In genomic region chr12:31949759-31950658, GRCm38 (mm10) we compare ENCODE assay signal across 8 mouse cellular contexts. TPM values are rescaled to one million over a fixed set of nuclear protein-coding genes. Genes with fewer than 3 reads are reported as not detected.
DNase-seq lines count a peak whose midpoint lies in the region; ATAC-seq and TF ChIP-seq lines count a peak whose summit lies in the region.

TSS of gene Hbp1 (minus strand) at chr12:31950535.

- H3K4me3 ChIP-seq in forebrain, embryonic 10.5 days = peak within 1 kb of the TSS; percentile 93
- peak within 1 kb of the TSS; percentile 97 for H3K4me3 ChIP-seq in heart, embryonic 15.5 days
- peak within 1 kb of the TSS; percentile 73 to 79 for H3K4me3 ChIP-seq in liver, embryonic 14.5 days (ENCODE audit: insufficient read depth in 1 of 2, low read depth in 2 of 2, low read length in 2 of 2)
- peak within 1 kb of the TSS; percentile 91 for H3K4me3 ChIP-seq in neural tube, embryonic 11.5 days (ENCODE audit: low read depth, low read length)
- H3K4me3 ChIP-seq in stomach, postnatal 0 days (ENCODE audit: low read depth, low read length) = peak within 1 kb of the TSS; percentile 93

- H3K36me3 ChIP-seq in forebrain, embryonic 10.5 days (replicated peaks) = peaks cover 5% of the 10 kb centered on the region
- H3K36me3 ChIP-seq in heart, embryonic 15.5 days = no peaks in the 10 kb centered on the region
- no peaks in the 10 kb centered on the region for H3K36me3 ChIP-seq in liver, embryonic 14.5 days (replicated peaks; ENCODE audit: control insufficient read depth, insufficient read depth, low read depth)
- no peaks in the 10 kb centered on the region for H3K36me3 ChIP-seq in neural tube, embryonic 11.5 days (ENCODE audit: control insufficient read depth, insufficient read depth, low read length)
- H3K36me3 ChIP-seq in stomach, postnatal 0 days (ENCODE audit: control insufficient read depth, insufficient read depth, low read length) = no peaks in the 10 kb centered on the region

- no peaks in the 10 kb centered on the region for H3K27me3 ChIP-seq in forebrain, embryonic 10.5 days (ENCODE audit: poor library complexity, severe bottlenecking)
- H3K27me3 ChIP-seq in heart, embryonic 15.5 days = no peaks in the 10 kb centered on the region
- H3K27me3 ChIP-seq in liver, embryonic 14.5 days (ENCODE audit: control insufficient read depth, insufficient read depth, low read length) = no peaks in the 10 kb centered on the region
- no peaks in the 10 kb centered on the region for H3K27me3 ChIP-seq in neural tube, embryonic 11.5 days (ENCODE audit: control insufficient read depth, insufficient read depth, low read length)
- no peaks in the 10 kb centered on the region for H3K27me3 ChIP-seq in stomach, postnatal 0 days (ENCODE audit: control insufficient read depth, insufficient read depth, low read length)

- under 1% methylated on average over 65 of the region's 71 CpGs for WGBS in forebrain, embryonic 10.5 days
- WGBS in heart, embryonic 15.5 days = 1% methylated on average over 60 of the region's 71 CpGs
- under 1% methylated on average over 60 of the region's 71 CpGs for WGBS in liver, embryonic 14.5 days (ENCODE audit: insufficient replicate concordance)
- under 1% methylated on average over 45 of the region's 71 CpGs for WGBS in neural tube, embryonic 11.5 days
- under 1% methylated on average over 52 of the region's 71 CpGs for WGBS in stomach, postnatal 0 days

- H3K27ac ChIP-seq in forebrain, embryonic 10.5 days = peak within 1 kb of the TSS; percentile 100
- H3K27ac ChIP-seq in heart, embryonic 15.5 days = peak within 1 kb of the TSS; percentile 99
- peak within 1 kb of the TSS; percentile 92 for H3K27ac ChIP-seq in liver, embryonic 14.5 days
- peak within 1 kb of the TSS; percentile 99 for H3K27ac ChIP-seq in neural tube, embryonic 11.5 days (ENCODE audit: low read depth, low read length)
- H3K27ac ChIP-seq in stomach, postnatal 0 days (replicated peaks) = peak within 1 kb of the TSS; percentile 100

- peak; percentile 95 for ATAC-seq in heart, embryonic 15.5 days (replicated peaks; ENCODE audit: insufficient number of reproducible peaks, insufficient read depth, low FRiP score, low read depth)
- ATAC-seq in liver, embryonic 14.5 days (ENCODE audit: insufficient read depth) = peak; percentile 91
- ATAC-seq in neural tube, embryonic 11.5 days (ENCODE audit: insufficient read depth, low FRiP score, low TSS enrichment) = peak; percentile 93
- peak; percentile 97 for ATAC-seq in stomach, postnatal 0 days (ENCODE audit: low FRiP score, low TSS enrichment)

- TF ChIP-seq CTCF in liver, embryonic 14.5 days (IDR thresholded peaks at IDR 0.05; ENCODE audit: low read depth) = no peak
- no peak; the same call in 1 of the 2 replicates for TF ChIP-seq CTCF in stomach, postnatal 0 days (IDR thresholded peaks at IDR 0.05; ENCODE audit: low read depth)

- H3K9me3 ChIP-seq in forebrain, embryonic 10.5 days = no peaks in the 10 kb centered on the region
- no peaks in the 10 kb centered on the region for H3K9me3 ChIP-seq in heart, embryonic 15.5 days (replicated peaks)
- H3K9me3 ChIP-seq in liver, embryonic 14.5 days (ENCODE audit: control insufficient read depth, low read length) = no peaks in the 10 kb centered on the region
- no peaks in the 10 kb centered on the region for H3K9me3 ChIP-seq in neural tube, embryonic 11.5 days (ENCODE audit: control insufficient read depth, low read length)
- H3K9me3 ChIP-seq in stomach, postnatal 0 days (ENCODE audit: control insufficient read depth, low read length) = no peaks in the 10 kb centered on the region

- peaks cover 18% of the 10 kb centered on the region for H3K4me1 ChIP-seq in forebrain, embryonic 10.5 days
- peaks cover 14% of the 10 kb centered on the region for H3K4me1 ChIP-seq in heart, embryonic 15.5 days (replicated peaks)
- H3K4me1 ChIP-seq in liver, embryonic 14.5 days (replicated peaks; ENCODE audit: control insufficient read depth in 2 of 2, insufficient read depth in 2 of 2, low read length in 1 of 2) = peaks cover 10% of the 10 kb centered on the region in 2 experiments
- no peaks in the 10 kb centered on the region for H3K4me1 ChIP-seq in neural tube, embryonic 11.5 days (ENCODE audit: control insufficient read depth, insufficient read depth, low read length)
- no peaks in the 10 kb centered on the region for H3K4me1 ChIP-seq in stomach, postnatal 0 days (replicated peaks; ENCODE audit: control insufficient read depth, insufficient read depth)

- peak; percentile 98 for DNase-seq in CD8-positive naive resting alpha-beta T cell, adult 2 months (ENCODE audit: low read depth in 2 of 2, low spot score in 2 of 2)
- peak; percentile 99 for DNase-seq in c-Kit-positive CD71-negative TER-119-negative erythroid progenitor cells, embryonic 14.5 days (ENCODE audit: low read depth)
- DNase-seq in forebrain, embryonic 10.5 days (ENCODE audit: extremely low spot score, low spot score) = peak; percentile 95
- DNase-seq in kidney, postnatal 25 days = peak; percentile 99
- DNase-seq in liver, embryonic 14.5 days (ENCODE audit: low read depth in 3 of 3, low spot score in 3 of 3) = peak; percentile 100
- DNase-seq in neural tube, embryonic 11.5 days (ENCODE audit: low spot score) = peak; percentile 95
- DNase-seq in stomach, postnatal 0 days (ENCODE audit: low spot score) = peak; percentile 97

- H3K4me2 ChIP-seq in heart, embryonic 15.5 days = peak within 1 kb of the TSS; percentile 74
- peak within 1 kb of the TSS; percentile 89 for H3K4me2 ChIP-seq in liver, embryonic 14.5 days (ENCODE audit: low read depth)
- H3K4me2 ChIP-seq in neural tube, embryonic 11.5 days (ENCODE audit: low read depth) = peak within 1 kb of the TSS; percentile 69
- H3K4me2 ChIP-seq in stomach, postnatal 0 days (replicated peaks; ENCODE audit: low read depth) = peak within 1 kb of the TSS; percentile 55

- peak within 1 kb of the TSS; percentile 94 for H3K9ac ChIP-seq in heart, embryonic 15.5 days
- peak within 1 kb of the TSS; percentile 84 for H3K9ac ChIP-seq in liver, embryonic 14.5 days (replicated peaks)
- peak within 1 kb of the TSS; percentile 98 for H3K9ac ChIP-seq in neural tube, embryonic 11.5 days (ENCODE audit: low read length)
- peak within 1 kb of the TSS; percentile 99 for H3K9ac ChIP-seq in stomach, postnatal 0 days (ENCODE audit: low read length)

- peak; percentile 30 for TF ChIP-seq EP300 in liver, embryonic 14.5 days (IDR thresholded peaks at IDR 0.05; ENCODE audit: low read depth)
- peak; percentile 58 for TF ChIP-seq EP300 in stomach, postnatal 0 days (optimal IDR thresholded peaks at IDR 0.05)

RNA-seq across cellular contexts. Expression of gene Hbp1, which starts in this region (rescaled TPM):
- polyA plus RNA-seq in forebrain, embryonic 10.5 days (2016; fragmentation: Nextera tagmentation; extraction: Ambion mirVana) = 69.6 and 70.4 TPM in 2 replicates
- polyA plus RNA-seq in heart, embryonic 15.5 days (2015; fragmentation: Nextera tagmentation; extraction: Ambion mirVana) = 93.5 and 100 TPM in 2 replicates
- 19.2 and 27.0 TPM in 2 replicates for polyA plus RNA-seq in liver, embryonic 14.5 days (2012; rRNA removed)
- polyA plus RNA-seq in liver, embryonic 14.5 days (2014; fragmentation: Nextera tagmentation; extraction: Ambion mirVana) = 32.8 and 36.3 TPM in 2 replicates
- 100 and 103 TPM in 2 replicates for polyA plus RNA-seq in neural tube, embryonic 11.5 days (2014; fragmentation: Nextera tagmentation; extraction: Ambion mirVana)
- 75.2 and 81.5 TPM in 2 replicates for polyA plus RNA-seq in stomach, postnatal 0 days (2015; fragmentation: Nextera tagmentation; extraction: Ambion mirVana)

Comparison
In these comparisons a context has a peak if more than half of its experiments do, and no peak if none do; other contexts are left out.
1. Peak in every context shown above with its lines: DNase-seq, ATAC-seq, H3K4me3 ChIP-seq and H3K27ac ChIP-seq.